Mouse (Mus musculus) T-cell, adult 2 months (primary cell): ENCODE results near the gene Tex28.
A peak's percentile ranks its signal among the peaks of the same experiment; 100 is the strongest.
"Not testable (repeated sequence)": the region's sequence is repeated elsewhere in the genome, so short reads cannot be mapped to it uniquely, and the experiment has no call there.

Experiments
- DNase-seq: peaks from one replicate; pipeline ENCODE4 v3.0.0; 2022; ENCODE audit warnings: low spot score

Gene Tex28

GRCm38 (mm10) chrX:74167738-74168137 is at the start of gene Tex28:
Gene Tex28 (minus strand): TSS chrX:74167838.
- DNase-seq, result no peak

- DNase-seq, result no peak
These were observed 35.9 kb upstream of the Tex28 start for GRCm38 (mm10) chrX:74203556-74203955.

GRCm38 (mm10) chrX:74176959-74177358 is 9.3 kb upstream of the Tex28 start, which contains the start of gene Tktl1:
Gene Tktl1 (plus strand): TSS chrX:74177259.
- DNase-seq, result no peak

- not testable (repeated sequence) for DNase-seq
These were observed 32.4 kb downstream of the Tex28 start, which contains the start of gene Mecp2 for GRCm38 (mm10) chrX:74135263-74135662. Gene Mecp2 (minus strand): TSS chrX:74135363.

DNA sequence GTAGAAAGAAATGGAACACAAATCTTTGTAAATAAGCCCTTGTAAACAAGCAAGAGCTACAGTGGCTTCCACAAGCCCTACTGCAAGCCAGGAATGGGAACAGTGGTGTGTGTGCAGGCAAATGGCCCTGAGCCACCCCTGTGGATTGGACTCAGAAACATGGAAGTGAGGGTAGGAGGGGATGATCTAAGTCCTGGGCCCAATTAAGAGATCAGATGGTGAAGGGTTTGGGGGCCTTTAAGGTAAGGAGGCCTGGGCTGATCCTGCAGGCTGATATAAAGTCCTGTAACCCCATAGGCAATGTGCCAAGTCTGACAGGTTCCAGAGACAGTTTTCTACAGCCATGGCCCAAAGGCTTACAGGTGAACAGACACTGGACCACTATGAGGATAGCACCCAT is 40.5 kb downstream of the Tex28 start, which contains the start of gene Opn1mw:
TSS of gene Opn1mw (plus strand) at position 301 of the 400 bp plus-strand sequence.
- no peak for DNase-seq

DNA sequence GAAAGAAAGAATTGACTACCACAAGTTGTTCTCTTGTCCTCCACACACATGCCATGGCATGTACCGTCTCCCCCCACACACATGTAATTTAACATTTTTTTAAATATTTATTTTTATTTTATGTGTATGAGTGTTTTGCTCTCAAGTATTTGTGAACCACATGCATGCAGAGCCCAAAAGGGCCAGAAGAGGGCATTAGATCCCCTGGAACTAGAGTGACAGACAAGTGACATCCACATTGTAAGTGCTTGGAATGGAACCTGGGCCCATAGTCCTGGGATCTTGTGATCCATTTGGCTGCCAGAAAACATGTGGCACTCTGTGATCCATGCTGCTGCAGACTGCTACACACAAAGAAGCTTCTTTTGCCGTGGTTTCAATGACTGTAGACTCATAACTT is 42.7 kb downstream of the Tex28 start:
- DNase-seq, result peak; percentile 23

DNA sequence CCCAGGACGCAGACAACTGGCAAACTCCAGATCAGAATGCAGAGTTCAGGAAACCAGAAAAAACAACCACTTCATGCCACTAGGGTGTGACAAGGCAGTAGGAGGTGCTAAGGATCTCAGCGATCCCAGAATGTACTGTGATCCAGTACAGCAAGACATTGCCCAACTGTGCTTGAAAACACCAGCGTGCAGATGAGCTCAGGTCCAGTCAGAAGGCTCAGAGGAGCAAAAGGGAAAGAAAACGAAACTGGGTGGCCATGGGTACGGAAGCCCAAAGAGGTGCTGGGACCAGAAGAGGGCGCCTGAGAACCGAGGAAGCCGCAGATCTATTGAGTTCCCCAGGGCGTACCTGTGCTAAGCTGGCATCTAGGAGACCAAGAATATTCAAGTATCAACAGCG is 52.1 kb downstream of the Tex28 start:
- DNase-seq, result peak; percentile 63

GRCm38 (mm10) chrX:74114036-74114435 is 53.6 kb downstream of the Tex28 start:
- no peak for DNase-seq

DNA sequence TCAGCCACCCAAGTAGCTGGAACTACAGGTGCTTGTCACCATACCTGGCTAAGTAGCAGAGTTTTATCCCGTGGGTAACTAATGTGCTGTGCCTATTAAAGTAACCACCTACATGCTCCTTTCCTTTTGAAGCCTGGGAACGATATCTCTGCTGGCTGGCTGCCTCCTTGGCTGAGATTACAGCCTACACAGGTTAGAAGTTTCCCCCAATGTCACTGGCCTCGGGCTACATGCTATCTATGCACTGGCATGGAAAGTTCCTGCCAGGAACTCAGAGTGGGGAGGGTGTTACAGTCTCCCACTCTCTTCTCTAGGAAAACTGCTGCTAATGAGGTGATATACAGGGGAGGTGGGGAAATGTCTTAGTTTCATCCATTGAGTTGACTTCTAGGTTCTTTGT is 58.9 kb downstream of the Tex28 start:
- no peak for DNase-seq

DNA sequence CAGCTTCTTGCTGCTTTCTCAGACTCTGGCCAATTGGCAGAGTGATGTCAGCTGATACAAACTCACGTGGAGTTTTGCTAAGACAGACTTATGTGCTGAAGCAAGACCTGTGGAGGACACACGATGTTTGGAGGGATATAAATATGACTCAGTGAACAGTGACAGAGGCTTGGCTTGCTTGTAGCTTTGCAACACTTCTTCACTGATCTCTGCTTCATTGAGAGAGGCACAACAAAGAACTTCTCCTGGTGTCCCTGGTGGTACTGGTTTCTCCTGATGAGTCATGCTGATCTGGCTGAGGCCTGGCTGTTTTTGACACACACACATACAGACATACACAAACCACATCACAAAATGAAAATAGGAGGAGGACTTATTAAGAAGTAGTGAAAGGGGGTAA is 61.7 kb downstream of the Tex28 start:
- DNase-seq, result no peak

GRCm38 (mm10) chrX:74103457-74104188 is 64.0 kb downstream of the Tex28 start:
- DNase-seq, result no peak
